Mouse (Mus musculus): ENCODE data around the gene Pip4k2c.

- TF ChIP-seq CTCF (IDR thresholded peaks at IDR 0.05; ENCODE audit: borderline replicate concordance, extremely low read depth, insufficient read depth, insufficient read length) (no peak), POLR2A (IDR thresholded peaks at IDR 0.05; ENCODE audit: borderline replicate concordance, extremely low read depth, insufficient read depth, insufficient read length, poor library complexity, severe bottlenecking) (no peak)
Observed at GRCm38 (mm10) chr10:127230693-127231092, 19.3 kb upstream of the Pip4k2c start.
